ENCODE assay signal across 10 mouse cellular contexts in the genomic region with DNA sequence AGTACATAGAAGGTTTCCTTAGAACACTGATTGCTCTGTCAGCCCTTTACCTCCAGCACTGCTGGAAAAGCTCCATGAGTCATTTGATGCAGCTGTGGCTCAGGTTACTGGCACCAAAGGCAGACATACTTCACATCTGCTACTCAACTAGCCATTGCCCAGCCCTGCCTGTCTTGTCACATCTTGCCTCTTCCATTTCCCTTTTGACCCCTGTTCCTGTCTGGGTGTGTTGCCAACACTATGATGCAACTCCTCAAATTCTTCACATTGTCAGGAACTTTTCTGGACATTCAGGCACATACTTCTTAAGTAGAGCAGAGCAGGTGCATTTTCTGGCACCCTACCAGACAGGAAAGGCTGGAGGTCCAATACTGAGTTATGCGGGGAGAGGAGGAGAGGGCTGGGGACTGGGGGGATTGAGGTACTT.
DNase-seq lines count a peak whose midpoint lies in the region; ATAC-seq and TF ChIP-seq lines count a peak whose summit lies in the region.
"Had no signal": no experiment of that assay in that cellular context is flagged by ENCODE, and none has a peak within 500 bp of the region (broad histone marks: within the 10 kb centered on the region; RNA-seq: fewer than 3 reads in every experiment).

No protein-coding gene starts in this region.

- H3K9ac ChIP-seq in limb, embryonic 11.5 days (ENCODE audit: low read length), result no peak overlapping the region
- no peak overlapping the region for H3K9ac ChIP-seq in stomach, postnatal 0 days (ENCODE audit: low read length)
- H3K9ac ChIP-seq in liver, embryonic 12.5 days, result no peak overlapping the region
- H3K9ac ChIP-seq: liver, embryonic 14.5 days had no signal

- WGBS in limb, embryonic 11.5 days, result 69% methylated on average over 1 of the region's 1 CpGs
- 82% methylated on average over 1 of the region's 1 CpGs for WGBS in limb, embryonic 10.5 days
- WGBS in stomach, postnatal 0 days, result 50% methylated on average over 1 of the region's 1 CpGs
- 63% methylated on average over 1 of the region's 1 CpGs for WGBS in liver, embryonic 12.5 days (ENCODE audit: insufficient replicate concordance)

- no peak for TF ChIP-seq CTCF in stomach, postnatal 0 days (IDR thresholded peaks at IDR 0.05; ENCODE audit: low read depth)

- H3K4me1 ChIP-seq in limb, embryonic 11.5 days (ENCODE audit: control insufficient read depth, insufficient read depth, low read length), result no peaks in the 10 kb centered on the region
- no peaks in the 10 kb centered on the region for H3K4me1 ChIP-seq in limb, embryonic 10.5 days
- no peaks in the 10 kb centered on the region for H3K4me1 ChIP-seq in stomach, postnatal 0 days (replicated peaks; ENCODE audit: control insufficient read depth, insufficient read depth)
- no peaks in the 10 kb centered on the region for H3K4me1 ChIP-seq in liver, embryonic 12.5 days

- no peak for DNase-seq in limb, embryonic 11.5 days (ENCODE audit: low spot score)
- no peak for DNase-seq in limb, embryonic 10.5 days (ENCODE audit: low spot score)
- DNase-seq in gastrocnemius, postnatal 14 days, result peak; percentile 10
- peak; percentile 30 to 39 for DNase-seq in kidney, postnatal 4 days
- DNase-seq in stomach, postnatal 0 days (ENCODE audit: low spot score), result no peak
- no peak for DNase-seq in frontal cortex, postnatal 25 days (ENCODE audit: low spot score in 2 of 2)

- TF ChIP-seq EP300 in stomach, postnatal 0 days (optimal IDR thresholded peaks at IDR 0.05), result no peak

- no peak overlapping the region for H3K27ac ChIP-seq in limb, embryonic 11.5 days (replicated peaks; ENCODE audit: low read depth, low read length)
- H3K27ac ChIP-seq in limb, embryonic 10.5 days, result no peak overlapping the region
- no peak overlapping the region; the same call in 1 of the 2 replicates for H3K27ac ChIP-seq in stomach, postnatal 0 days (replicated peaks)
- no peak overlapping the region for H3K27ac ChIP-seq in liver, embryonic 12.5 days
- H3K27ac ChIP-seq: liver, embryonic 14.5 days had no signal

- no peaks in the 10 kb centered on the region for H3K27me3 ChIP-seq in limb, embryonic 11.5 days (ENCODE audit: control insufficient read depth, insufficient read depth, low read length)
- H3K27me3 ChIP-seq in limb, embryonic 10.5 days (ENCODE audit: low read depth, poor library complexity, severe bottlenecking), result no peaks in the 10 kb centered on the region
- H3K27me3 ChIP-seq in stomach, postnatal 0 days (ENCODE audit: control insufficient read depth, insufficient read depth, low read length), result no peaks in the 10 kb centered on the region
- no peaks in the 10 kb centered on the region for H3K27me3 ChIP-seq in liver, embryonic 12.5 days (replicated peaks)

- no peaks in the 10 kb centered on the region for H3K36me3 ChIP-seq in limb, embryonic 11.5 days (ENCODE audit: control insufficient read depth, insufficient read depth, low read length)
- H3K36me3 ChIP-seq in limb, embryonic 10.5 days, result no peaks in the 10 kb centered on the region
- H3K36me3 ChIP-seq in stomach, postnatal 0 days (ENCODE audit: control insufficient read depth, insufficient read depth, low read length), result no peaks in the 10 kb centered on the region
- H3K36me3 ChIP-seq in liver, embryonic 12.5 days, result no peaks in the 10 kb centered on the region
- H3K36me3 ChIP-seq: G1E had no signal

- no peak overlapping the region for H3K4me3 ChIP-seq in limb, embryonic 11.5 days (ENCODE audit: low read depth, low read length)
- H3K4me3 ChIP-seq in limb, embryonic 10.5 days, result no peak overlapping the region
- H3K4me3 ChIP-seq in stomach, postnatal 0 days (ENCODE audit: low read depth, low read length), result no peak overlapping the region
- no peak overlapping the region for H3K4me3 ChIP-seq in liver, embryonic 12.5 days

- H3K4me2 ChIP-seq in limb, embryonic 11.5 days (ENCODE audit: low read depth, severe bottlenecking), result no peak overlapping the region
- H3K4me2 ChIP-seq in stomach, postnatal 0 days (replicated peaks; ENCODE audit: low read depth), result no peak overlapping the region
- no peak overlapping the region for H3K4me2 ChIP-seq in liver, embryonic 12.5 days

- no peaks in the 10 kb centered on the region for H3K9me3 ChIP-seq in limb, embryonic 11.5 days (ENCODE audit: control insufficient read depth, low read length)
- no peaks in the 10 kb centered on the region for H3K9me3 ChIP-seq in limb, embryonic 10.5 days (replicated peaks)
- no peaks in the 10 kb centered on the region for H3K9me3 ChIP-seq in stomach, postnatal 0 days (ENCODE audit: control insufficient read depth, low read length)
- H3K9me3 ChIP-seq in liver, embryonic 12.5 days (replicated peaks), result no peaks in the 10 kb centered on the region
- H3K9me3 ChIP-seq: G1E had no signal

- intact Hi-C loops in gastrocnemius, postnatal 14 days (cut with DNase I; ENCODE audit: low total_unique reads), result no loop called here

- 0 out of 2 replicates have a peak, but pooled peaks have one; percentile 35 for ATAC-seq in limb, embryonic 11.5 days (ENCODE audit: insufficient number of reproducible peaks, low FRiP score, low TSS enrichment, low read depth)
- peak; percentile 65 for ATAC-seq in stomach, postnatal 0 days (ENCODE audit: low FRiP score, low TSS enrichment)
- no peak for ATAC-seq in megakaryocyte, adult 5-6 weeks (ENCODE audit: poor library complexity, severe bottlenecking)
- ATAC-seq in liver, embryonic 12.5 days, result no peak

Comparison
In these comparisons a context has a peak if more than half of its experiments do, and no peak if none do; other contexts are left out.
1. ATAC-seq: peak in limb, embryonic 11.5 days (single experiment) and stomach, postnatal 0 days (single experiment); none in megakaryocyte, adult 5-6 weeks (single experiment) and liver, embryonic 12.5 days (single experiment).
2. DNase-seq: peak in gastrocnemius, postnatal 14 days (single experiment) and kidney, postnatal 4 days (2 of 2); none in limb, embryonic 11.5 days (single experiment), limb, embryonic 10.5 days (single experiment), stomach, postnatal 0 days (single experiment) and frontal cortex, postnatal 25 days (0 of 2).